Mouse (Mus musculus) heart, embryonic 10.5 days (tissue): Measurements from ENCODE around the gene Cabin1. TPM values are rescaled to one million over a fixed set of nuclear protein-coding genes. Genes with fewer than 3 reads are reported as not detected.

Experiments used
- DNase-seq: peaks from one replicate; pipeline ENCODE4 v3.0.0-alpha.2; 2017; ENCODE audit warnings: low spot score
- H3K27ac ChIP-seq: fragments of 300-500 bp; sonication (generic); 2 replicates; pipeline ENCODE4 v1.5.1; 2016; ENCODE audit warnings: mild to moderate bottlenecking
- H3K27me3 ChIP-seq: fragments of 300-500 bp; sonication (generic); 2 replicates; pipeline ENCODE4 v1.6.1; 2016; ENCODE audit warnings: mild to moderate bottlenecking; ENCODE audit not compliant: poor library complexity, insufficient read depth, severe bottlenecking
- H3K36me3 ChIP-seq: fragments of 300-500 bp; sonication (generic); 2 replicates; pipeline ENCODE4 v1.6.1; 2016; ENCODE audit warnings: mild to moderate bottlenecking, moderate library complexity
- H3K4me1 ChIP-seq: fragments of 300-500 bp; sonication (generic); 2 replicates; pipeline ENCODE4 v1.6.1; 2016; ENCODE audit warnings: mild to moderate bottlenecking
- H3K4me3 ChIP-seq: fragments of 300-500 bp; sonication (generic); 2 replicates; pipeline ENCODE4 v1.5.1; 2016; ENCODE audit warnings: mild to moderate bottlenecking, moderate library complexity
- H3K9me3 ChIP-seq: fragments of 300-500 bp; sonication (generic); 2 replicates; pipeline ENCODE4 v1.6.1; 2016; ENCODE audit warnings: mild to moderate bottlenecking, moderate library complexity
- WGBS: fragments of 180-500 bp; shearing (Covaris S2); methylation state at CpG from one replicate; pipeline ENCODE4 v1.1.7; 2016; 5-methylcytosine and 5-hydroxymethylcytosine counted together
- polyA plus RNA-seq: library from polyadenylated mRNA; unstranded; fragments of >200 nt; fragmentation: Nextera tagmentation; extraction: Ambion mirVana; gene quantifications from 2 replicates; pipeline ENCODE4 v1.2.1, GENCODE M21; 2016

Cabin1 gene
- polyA plus RNA-seq, 1 experiment from 2014 or later: 20.0 TPM

DNA sequence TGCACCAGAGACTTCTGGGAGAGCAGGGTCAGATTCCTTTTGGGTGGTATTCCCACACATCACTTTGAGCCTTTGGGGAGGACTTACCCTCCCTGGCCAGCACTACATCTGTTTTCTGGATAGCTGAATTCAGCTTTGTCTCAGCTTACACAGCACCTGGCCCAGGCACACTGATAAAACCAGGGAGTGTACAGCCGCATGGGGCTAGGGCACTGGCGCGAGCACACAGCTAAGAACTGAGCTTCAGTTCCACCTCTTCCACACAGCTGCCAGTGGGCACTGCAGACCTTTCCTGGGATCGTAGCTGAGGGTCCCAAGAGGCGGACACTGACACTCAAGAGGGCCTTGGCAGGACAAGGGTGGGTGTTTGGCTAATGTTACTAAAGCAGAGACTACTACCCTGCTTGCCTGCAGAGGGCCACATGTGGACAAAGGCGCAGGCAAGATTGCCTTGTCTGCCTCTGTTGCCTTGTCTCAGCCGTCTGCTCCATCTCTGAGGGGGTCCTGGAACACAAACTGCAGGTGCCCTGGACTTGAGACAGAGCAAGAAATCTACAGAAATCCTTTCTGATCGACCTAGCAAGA is 57.4 kb downstream of the Cabin1 start:
- DNase-seq: no peak
- WGBS: 80% methylated on average over 8 of the region's 8 CpGs
- no peaks in the 10 kb centered on the region for H3K9me3 ChIP-seq
- no peak overlapping the region for H3K4me3 ChIP-seq
- no peaks in the 10 kb centered on the region for H3K27me3 ChIP-seq
- H3K36me3 ChIP-seq: peaks cover 49% of the 10 kb centered on the region
- no peak overlapping the region for H3K27ac ChIP-seq
- H3K4me1 ChIP-seq: peaks cover 17% of the 10 kb centered on the region

DNA sequence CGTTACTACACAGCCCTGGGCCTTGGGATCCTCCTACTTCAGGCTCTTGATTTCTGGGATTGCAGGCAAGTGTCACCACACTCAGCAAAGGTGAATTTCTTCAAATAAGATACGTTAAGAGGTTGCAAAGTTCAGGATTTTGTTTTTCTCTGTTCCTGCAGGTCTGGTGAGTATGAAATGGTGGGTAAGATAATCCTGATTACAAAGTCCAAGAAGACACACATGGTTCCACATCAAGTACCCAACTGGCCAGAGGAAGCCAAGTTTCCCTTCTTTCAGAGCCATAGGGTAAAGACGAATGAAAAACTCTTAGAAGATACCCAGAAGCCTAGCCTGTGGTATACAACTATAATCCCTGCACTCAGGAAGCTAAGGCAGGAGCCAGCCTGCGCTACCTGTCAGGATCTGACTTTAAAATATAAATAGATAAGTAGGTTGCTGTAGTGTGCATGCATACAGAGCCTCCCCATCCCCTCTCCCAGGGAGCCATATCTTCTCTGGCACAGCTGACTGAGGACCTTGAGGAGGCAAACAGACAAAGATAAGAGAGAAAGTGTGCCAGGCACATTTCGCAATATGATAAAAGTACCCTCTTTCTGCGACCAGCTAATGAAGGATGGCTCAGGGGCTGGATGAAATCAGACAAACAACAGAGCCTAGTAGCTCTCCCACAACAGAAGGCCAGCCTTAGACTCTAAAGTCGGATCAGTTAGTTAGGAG is 58.3 kb downstream of the Cabin1 start:
- DNase-seq: no peak
- H3K9me3 ChIP-seq: no peaks in the 10 kb centered on the region
- peaks cover 40% of the 10 kb centered on the region for H3K36me3 ChIP-seq
- no peak overlapping the region for H3K27ac ChIP-seq
- H3K4me1 ChIP-seq: peaks cover 17% of the 10 kb centered on the region
- no peaks in the 10 kb centered on the region for H3K27me3 ChIP-seq
- WGBS: 75% methylated on average over 7 of the region's 7 CpGs
- H3K4me3 ChIP-seq: no peak overlapping the region

DNA sequence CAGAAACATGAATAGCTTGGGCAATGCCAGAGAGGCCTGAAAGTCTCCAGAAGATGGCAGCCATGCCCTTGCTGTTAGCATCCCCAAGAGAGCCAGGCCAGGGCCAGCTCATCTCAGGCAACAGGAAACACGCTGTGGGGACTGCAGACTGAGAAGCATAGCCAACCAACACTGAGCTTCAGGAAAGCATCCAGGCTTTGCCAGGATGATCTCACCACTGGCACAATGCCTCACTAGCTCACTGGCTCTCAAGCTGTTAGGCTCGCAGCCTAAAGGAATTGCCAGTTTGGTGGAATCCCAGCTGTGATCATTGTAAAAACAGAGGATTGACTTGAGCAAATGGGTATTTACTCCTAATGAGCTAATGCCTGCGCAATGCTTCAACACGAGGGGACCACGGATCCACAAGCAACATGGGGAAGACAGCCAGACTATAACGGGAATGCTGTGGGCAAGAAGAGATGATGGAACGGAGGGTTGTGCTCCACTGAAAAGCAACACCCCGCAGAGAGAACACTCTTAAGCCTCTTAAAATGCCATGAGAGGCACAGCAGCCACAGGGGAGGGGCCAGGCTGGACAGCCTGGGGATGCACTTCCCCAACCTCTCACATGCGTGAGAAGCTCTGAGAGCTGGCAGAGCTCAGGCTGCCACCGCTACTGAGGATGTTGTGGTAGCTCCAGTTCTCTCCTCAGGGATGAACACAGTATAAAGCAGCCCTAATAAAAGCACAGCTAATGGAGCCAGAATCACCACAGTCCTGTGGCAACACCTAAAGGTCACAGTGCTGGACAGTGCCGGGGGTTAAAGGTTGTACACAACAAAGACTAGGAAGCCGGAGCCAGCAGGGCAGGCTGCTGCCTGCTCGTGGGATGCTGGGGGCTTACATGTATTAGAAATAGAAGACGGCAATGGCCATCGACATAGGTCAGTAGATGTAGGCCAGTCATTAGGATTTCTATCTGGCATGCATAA is 59.6 kb downstream of the Cabin1 start:
- DNase-seq: no peak
- Histone ChIP-seq H3K4me1 (peaks cover 6% of the 10 kb centered on the region), H3K27ac (no peak overlapping the region), H3K36me3 (peaks cover 37% of the 10 kb centered on the region), H3K27me3 (no peaks in the 10 kb centered on the region), H3K4me3 (no peak overlapping the region), H3K9me3 (no peaks in the 10 kb centered on the region)
- 71% methylated on average over 15 of the region's 15 CpGs for WGBS

DNA sequence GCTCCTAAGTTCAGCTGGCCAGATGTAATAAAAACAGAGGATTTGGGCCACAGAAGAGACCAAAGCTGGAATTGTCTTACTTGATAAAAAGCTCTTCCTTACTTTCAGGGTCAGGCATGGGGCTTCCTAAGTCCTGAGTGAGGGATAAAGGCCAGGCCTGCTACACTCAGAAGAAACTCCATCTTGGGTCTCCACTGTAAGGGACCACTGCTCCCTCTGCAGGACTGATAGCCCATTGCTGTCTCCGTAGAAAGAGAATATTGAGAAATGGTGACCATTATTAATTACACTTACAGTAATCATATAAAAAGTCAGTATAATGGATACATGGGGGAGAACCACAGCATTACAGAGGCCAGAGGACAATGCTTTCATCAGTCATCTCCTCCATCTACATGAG is 60.6 kb downstream of the Cabin1 start:
- Histone ChIP-seq H3K9me3 (no peaks in the 10 kb centered on the region), H3K27ac (no peak overlapping the region), H3K27me3 (no peaks in the 10 kb centered on the region), H3K36me3 (peaks cover 39% of the 10 kb centered on the region), H3K4me1 (peaks cover 6% of the 10 kb centered on the region), H3K4me3 (no peak overlapping the region)
- WGBS: 70% methylated on average over 1 of the region's 1 CpGs
- DNase-seq: no peak

DNA sequence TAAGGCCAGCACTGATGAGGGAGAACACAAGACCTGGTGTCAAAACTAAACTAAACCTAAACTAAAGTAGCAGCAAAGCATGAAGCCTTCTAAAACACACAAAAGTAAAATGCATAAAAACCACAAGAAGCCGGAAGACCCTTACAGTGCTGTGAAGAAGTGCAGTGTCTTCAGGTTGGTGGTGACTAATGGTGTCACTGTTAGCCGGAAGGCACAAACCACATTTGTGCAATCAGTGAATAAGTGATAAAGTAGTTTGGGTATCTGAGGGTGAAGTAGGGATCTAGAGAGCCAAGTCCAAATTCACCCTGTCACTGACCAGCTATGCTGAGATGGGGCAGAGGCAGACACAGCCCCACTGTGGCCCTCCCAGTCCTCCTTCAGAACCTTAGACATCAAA is 61.6 kb downstream of the Cabin1 start:
- no peaks in the 10 kb centered on the region for H3K27me3 ChIP-seq
- 87% methylated on average over 2 of the region's 2 CpGs for WGBS
- peaks cover 42% of the 10 kb centered on the region for H3K36me3 ChIP-seq
- H3K4me3 ChIP-seq: no peak overlapping the region
- no peaks in the 10 kb centered on the region for H3K9me3 ChIP-seq
- no peak overlapping the region for H3K27ac ChIP-seq
- DNase-seq: no peak
- H3K4me1 ChIP-seq: peaks cover 6% of the 10 kb centered on the region

DNA sequence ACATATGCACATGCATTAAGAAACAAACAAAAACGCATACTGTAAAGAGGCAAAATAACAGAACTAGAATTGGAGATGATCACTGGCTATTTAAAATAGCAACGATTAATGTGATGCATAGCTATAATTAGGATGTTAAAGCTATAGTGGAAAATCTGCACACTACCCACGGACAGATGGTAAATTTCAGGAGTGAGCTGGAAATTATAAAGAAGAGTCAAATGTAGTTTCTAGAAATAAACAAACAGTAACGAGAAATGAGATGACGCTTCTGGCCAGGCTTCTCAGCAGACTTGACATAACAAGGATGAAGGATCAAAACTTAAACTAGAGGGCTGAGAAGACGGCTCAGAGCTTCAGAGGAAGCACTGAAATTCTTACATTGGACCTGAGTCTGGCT is 62.9 kb downstream of the Cabin1 start:
- no peak for DNase-seq
- peaks cover 51% of the 10 kb centered on the region for H3K36me3 ChIP-seq

DNA sequence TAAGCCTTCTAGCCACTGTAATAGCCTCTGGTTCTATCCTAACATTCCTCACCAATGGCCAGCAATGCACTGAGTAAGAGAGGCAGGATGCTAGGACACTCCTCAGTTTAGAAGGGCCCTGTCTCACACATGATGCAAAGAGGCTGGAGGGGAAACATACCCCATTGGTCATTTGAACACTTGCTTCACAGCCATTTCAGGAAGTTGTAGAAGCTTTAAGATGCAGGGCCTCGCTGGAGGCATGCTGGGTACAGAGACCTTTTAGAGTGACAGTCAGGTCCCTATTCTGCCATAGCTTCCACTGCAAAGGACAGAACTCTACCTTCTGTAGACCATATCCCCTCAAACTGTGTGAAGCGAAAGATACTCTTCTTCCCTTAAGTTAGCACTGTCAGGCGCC is 66.4 kb downstream of the Cabin1 start:
- peak overlapping the region; percentile 67; the same call in 1 of the 2 replicates for H3K27ac ChIP-seq
- H3K36me3 ChIP-seq: peaks cover 74% of the 10 kb centered on the region
- H3K4me3 ChIP-seq: no peak overlapping the region
- no peak for DNase-seq
- no peaks in the 10 kb centered on the region for H3K9me3 ChIP-seq
- peaks cover 16% of the 10 kb centered on the region; the same call in 1 of the 2 replicates for H3K4me1 ChIP-seq
- 83% methylated on average over 3 of the region's 3 CpGs for WGBS
- no peaks in the 10 kb centered on the region for H3K27me3 ChIP-seq

More for the DNA sequence above, 62.9 kb downstream of the Cabin1 start:
- 93% methylated on average over 6 of the region's 6 CpGs for WGBS
- no peak overlapping the region for H3K27ac ChIP-seq
- no peaks in the 10 kb centered on the region for H3K9me3 ChIP-seq
- H3K27me3 ChIP-seq: no peaks in the 10 kb centered on the region
- H3K4me1 ChIP-seq: peaks cover 6% of the 10 kb centered on the region
- no peak overlapping the region for H3K4me3 ChIP-seq

DNA sequence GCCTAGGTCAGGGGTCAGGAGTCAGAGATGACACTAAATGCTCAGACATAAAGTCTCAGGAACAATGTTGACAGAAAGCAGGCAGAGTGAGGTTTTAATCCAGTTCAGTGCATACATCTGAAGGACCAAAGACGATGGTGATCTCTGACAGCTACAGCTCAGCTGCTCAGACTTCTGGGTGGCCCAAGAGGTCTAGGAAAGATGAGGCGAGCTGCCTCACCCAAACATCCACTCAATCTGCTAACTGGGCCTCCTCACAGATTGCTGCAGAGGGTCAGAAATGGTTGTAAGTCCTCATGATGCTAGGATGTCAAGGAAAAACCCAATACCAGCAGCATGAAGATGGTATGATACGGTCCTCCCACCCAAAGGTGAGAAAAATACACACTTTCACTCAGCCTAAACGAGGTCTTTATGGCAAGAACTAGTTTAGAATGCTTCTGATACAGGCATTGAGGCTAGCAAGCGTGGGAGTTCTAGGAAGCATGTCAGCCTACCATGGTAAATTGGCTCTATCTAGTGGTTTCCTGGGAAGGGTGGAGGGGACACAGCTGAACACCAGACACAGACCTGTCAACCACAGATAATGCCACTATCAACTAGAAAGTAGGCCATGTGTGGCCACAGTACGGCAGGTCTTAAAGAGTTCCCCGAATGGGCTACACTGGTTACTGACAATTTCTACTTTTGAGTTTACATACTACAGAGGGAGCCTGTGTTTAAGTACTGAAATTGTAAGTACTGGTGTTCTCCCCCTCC is 67.4 kb downstream of the Cabin1 start:
- Histone ChIP-seq H3K27ac (peak overlapping the region; percentile 67; the same call in 1 of the 2 replicates), H3K4me3 (no peak overlapping the region), H3K4me1 (peaks cover 16% of the 10 kb centered on the region; the same call in 1 of the 2 replicates), H3K27me3 (no peaks in the 10 kb centered on the region), H3K36me3 (peaks cover 80% of the 10 kb centered on the region), H3K9me3 (no peaks in the 10 kb centered on the region)
- DNase-seq: peak; percentile 84
- WGBS: 76% methylated on average over 7 of the region's 7 CpGs

DNA sequence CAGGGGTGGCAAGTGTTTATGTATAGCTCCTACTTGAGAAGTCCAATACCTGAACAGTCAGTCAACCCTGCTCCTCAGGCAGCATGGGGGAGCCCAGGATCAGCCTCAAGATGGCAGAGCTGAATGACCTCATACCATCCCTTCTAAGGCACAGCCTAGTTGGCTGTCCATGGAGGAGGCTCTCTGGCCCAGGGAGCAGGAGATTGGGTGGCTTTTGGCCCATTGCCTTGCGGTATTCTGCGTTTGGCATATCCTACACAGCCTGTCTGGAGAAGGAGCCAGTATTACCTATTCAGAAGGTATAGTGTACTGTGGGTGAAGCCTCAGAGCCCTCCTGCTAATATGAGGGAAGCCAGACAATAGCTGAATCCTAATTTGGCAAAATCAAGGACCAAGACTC is 68.6 kb downstream of the Cabin1 start:
- no peaks in the 10 kb centered on the region for H3K9me3 ChIP-seq
- no peak overlapping the region for H3K27ac ChIP-seq
- peaks cover 16% of the 10 kb centered on the region; the same call in 1 of the 2 replicates for H3K4me1 ChIP-seq
- DNase-seq: no peak
- 92% methylated on average over 2 of the region's 2 CpGs for WGBS
- H3K36me3 ChIP-seq: peaks cover 91% of the 10 kb centered on the region
- H3K27me3 ChIP-seq: no peaks in the 10 kb centered on the region
- H3K4me3 ChIP-seq: no peak overlapping the region

DNA sequence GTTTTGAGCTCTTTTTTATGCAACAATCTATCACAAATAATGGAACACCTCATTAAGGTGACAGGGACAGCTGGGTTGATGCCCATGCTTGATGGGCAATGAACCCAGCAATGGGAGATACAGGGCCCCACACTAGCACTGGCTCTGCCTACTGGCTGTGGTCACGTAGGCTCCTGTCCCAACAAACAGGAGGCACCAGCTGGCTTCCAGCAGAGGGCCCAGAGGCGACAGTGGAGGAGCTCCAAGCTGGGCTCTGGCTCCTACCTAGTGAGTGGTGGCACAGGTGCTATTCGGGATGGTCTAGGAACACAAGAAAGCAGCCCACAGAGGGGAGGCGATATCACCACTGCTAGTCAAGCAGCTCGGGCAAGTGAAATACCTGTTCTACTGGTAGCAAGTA is 69.1 kb downstream of the Cabin1 start:
- 92% methylated on average over 5 of the region's 5 CpGs for WGBS
- Histone ChIP-seq H3K4me1 (peaks cover 16% of the 10 kb centered on the region; the same call in 1 of the 2 replicates), H3K27me3 (no peaks in the 10 kb centered on the region), H3K36me3 (peaks cover 89% of the 10 kb centered on the region), H3K27ac (no peak overlapping the region), H3K9me3 (no peaks in the 10 kb centered on the region), H3K4me3 (no peak overlapping the region)
- DNase-seq: no peak

DNA sequence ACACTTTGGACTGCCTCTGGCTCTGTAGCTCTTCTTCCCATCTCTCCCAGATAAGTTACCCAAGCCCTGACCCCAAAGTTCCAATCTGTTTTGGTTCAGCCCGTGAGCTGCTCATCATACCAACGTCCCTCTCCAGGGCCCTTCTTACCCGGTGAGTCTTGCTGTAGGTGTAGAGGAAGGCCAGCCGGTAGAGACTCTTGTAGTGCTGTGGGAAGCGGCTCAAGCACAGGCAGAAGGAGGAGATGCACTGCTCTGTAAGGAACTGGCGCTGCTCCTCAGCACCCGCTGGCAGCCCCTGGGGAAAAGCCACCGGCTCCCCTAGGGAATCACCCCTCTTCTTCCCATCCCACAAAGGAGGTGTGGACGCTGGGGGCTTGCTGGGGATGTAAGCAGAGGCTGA is 69.6 kb downstream of the Cabin1 start:
- no peak overlapping the region; the same call in 1 of the 2 replicates for H3K27ac ChIP-seq
- H3K4me1 ChIP-seq: peaks cover 16% of the 10 kb centered on the region; the same call in 1 of the 2 replicates
- DNase-seq: no peak
- no peak overlapping the region for H3K4me3 ChIP-seq
- no peaks in the 10 kb centered on the region for H3K9me3 ChIP-seq
- peaks cover 89% of the 10 kb centered on the region for H3K36me3 ChIP-seq
- no peaks in the 10 kb centered on the region for H3K27me3 ChIP-seq
- WGBS: 91% methylated on average over 9 of the region's 9 CpGs
